Mouse (Mus musculus) urinary bladder, adult 18-20 months (tissue): Measurements from ENCODE around the gene Olfr1044.
"Not testable (repeated sequence)": the region's sequence is repeated elsewhere in the genome, so short reads cannot be mapped to it uniquely, and the experiment has no call there.

Experiments
- DNase-seq, 2 experiments: peaks; one replicate each; pipeline ENCODE4 v3.0.0; 2022; ENCODE audit warnings: low spot score in 2 of 2, mixed read lengths in 2 of 2

The Olfr1044 gene

DNA sequence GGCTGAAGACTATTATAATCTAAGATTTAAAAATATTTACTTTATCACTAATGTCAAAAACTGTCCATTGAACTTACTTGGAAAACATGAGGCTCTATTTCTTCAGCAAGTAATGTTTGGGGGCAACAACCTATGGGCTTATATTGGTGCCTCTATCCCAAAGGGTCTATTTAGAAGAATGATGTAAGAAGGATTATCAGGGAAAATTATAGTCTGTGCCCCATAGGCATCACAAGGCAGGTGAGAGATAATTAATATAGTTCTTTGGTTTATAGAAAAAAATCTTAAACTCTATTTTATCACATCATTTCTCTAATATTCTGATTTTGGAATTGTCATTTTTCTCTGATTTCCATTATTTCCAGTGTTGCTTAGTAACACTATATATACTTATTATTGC is at the start of gene Olfr1044:
Gene Olfr1044, minus strand, starts transcription at position 101 of the 400 bp plus-strand sequence.
- no peak for DNase-seq

DNA sequence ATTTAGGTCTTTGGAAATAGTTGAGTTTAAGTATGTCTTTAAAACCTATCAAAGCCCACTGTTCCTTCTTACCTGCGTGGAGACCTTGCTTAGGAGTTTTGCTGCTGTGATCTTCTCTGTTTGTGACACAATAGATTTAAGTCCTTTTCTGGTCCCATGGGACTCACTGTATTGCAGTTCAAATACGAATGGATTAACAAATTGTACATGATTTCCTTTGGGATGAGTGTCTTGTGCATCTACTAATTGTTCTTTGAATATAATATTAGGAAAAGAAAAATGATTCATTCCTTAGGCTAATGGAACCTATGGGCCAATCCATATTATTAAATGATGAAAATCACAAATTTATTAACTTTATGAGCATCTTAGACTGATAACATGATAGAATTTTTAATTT is 41.6 kb upstream of the Olfr1044 start, which contains the start of gene Olfr1046:
Gene Olfr1046, minus strand, starts transcription at position 101 of the 400 bp plus-strand sequence.
- no peak for DNase-seq

DNA sequence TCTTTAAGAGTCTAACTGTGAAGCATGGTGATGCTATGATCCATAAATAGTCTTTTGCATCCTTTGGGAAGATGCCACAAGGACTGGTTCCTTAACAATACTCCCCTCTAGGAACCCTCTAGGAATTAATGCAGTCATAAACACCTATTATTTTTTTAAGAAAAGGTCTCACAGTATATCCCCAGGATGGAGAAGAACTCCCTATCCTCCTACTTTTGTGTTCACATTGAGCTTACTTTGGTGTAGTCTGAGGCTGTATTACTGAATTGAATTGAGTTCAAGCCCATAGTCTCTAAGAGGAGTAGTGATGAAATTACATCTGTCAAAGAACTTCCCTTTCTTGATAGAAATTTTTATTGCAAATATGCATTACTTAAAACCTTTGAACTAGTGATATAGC is 25.3 kb upstream of the Olfr1044 start, which contains the start of gene Olfr1045:
Gene Olfr1045, minus strand, starts transcription at position 101 of the 400 bp plus-strand sequence.
- DNase-seq = no peak

DNA sequence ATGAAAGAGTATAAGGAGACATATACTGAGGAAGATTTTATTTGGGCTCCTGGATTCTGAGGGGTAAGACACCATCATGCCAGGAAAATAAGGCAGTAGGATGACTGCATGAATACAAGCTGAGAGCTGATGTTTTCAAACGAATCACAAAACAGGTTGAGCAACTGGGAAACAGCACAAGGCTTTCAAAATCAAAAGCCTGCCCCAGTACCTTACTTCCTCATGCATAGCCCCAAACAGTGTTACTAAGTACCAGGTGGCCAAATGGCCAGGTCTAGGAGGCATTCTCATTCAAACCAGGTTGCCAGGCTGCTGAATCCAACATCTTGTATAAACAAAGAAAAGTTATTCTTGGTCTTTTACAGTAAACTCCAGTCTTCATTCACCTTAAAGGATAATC is 18.2 kb upstream of the Olfr1044 start:
- DNase-seq = no peak

DNA sequence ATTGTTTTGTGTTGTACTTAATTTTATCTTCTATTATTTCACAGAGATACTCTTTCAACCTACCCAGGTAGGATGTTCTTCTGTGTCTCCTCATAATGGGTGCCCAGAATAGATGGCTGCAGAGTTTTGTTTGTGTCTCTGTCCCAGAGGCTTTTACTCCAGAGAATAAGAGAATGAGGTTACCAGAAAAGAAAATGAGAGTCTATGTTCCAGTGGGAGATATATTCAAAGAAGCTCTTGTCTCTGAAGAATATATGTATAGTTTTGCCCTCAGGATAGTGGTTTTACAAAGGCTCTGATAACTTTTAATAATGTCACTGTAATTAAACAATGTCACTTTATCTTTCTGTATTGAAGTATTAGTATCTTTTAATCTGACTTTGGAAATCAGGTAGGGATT is 8.0 kb upstream of the Olfr1044 start, which contains the start of gene Olfr52:
Gene Olfr52, minus strand, starts transcription at position 101 of the 400 bp plus-strand sequence.
- no peak for DNase-seq

DNA sequence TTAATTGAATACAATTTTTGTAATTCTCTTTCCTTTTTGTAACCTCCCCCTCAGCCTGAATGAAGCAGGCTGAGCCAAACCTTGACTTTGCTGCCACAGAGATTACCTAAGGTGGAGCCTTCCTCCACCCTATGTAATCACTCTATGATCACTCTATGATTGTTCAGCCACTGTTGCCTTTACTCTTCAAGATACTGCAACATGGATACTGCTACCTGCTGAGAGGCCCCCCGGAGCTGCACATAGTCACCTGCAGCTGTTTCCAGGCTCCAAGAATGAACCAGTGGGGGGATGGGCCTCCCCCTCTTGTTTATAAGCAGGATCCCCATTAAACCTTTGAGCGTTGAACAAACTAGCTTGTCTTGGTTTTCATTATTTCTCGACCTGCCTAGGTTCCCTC is 2.3 kb upstream of the Olfr1044 start:
- no peak for DNase-seq

DNA sequence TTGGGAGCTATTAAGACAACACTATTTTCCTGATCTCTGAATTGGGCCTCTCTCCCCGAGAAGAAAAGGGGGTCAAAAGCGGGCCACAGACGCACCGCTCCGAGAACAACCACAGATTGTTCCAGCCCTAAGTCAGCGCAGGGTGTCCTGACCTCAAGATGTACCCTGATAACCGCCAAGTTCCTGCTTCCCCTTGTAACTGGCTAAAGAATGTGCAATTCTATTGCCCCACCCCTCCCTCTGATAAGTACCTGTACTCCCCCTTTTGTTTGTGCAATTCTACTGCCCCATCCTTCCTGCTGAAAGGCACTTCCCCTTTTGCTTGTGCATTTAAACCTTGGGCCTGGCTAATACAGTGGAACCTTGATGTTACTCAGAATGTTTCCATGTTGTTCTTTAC is 2.2 kb downstream of the Olfr1044 start:
- DNase-seq = not testable (repeated sequence)

DNA sequence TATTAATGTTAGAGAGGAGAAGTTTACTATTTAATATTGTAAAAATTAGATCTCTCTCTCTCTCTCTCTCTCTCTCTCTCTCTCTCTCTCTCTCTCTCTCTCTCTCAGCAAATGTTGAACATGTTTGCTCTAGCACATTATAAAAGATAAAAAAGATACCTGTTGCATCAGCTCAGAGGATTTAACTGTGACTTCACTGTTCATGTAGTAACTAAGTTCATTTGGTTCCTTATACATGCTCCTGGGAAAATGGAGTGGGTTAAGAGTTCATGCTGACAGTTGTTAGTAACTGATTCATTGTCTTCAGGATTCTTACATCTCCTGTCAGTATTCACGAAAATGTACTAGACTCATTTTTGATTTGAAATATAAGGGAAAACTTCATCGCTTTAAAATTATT is 10.2 kb downstream of the Olfr1044 start, which contains the start of gene Olfr1043:
Gene Olfr1043, minus strand, starts transcription at position 101 of the 400 bp plus-strand sequence.
- no peak for DNase-seq

DNA sequence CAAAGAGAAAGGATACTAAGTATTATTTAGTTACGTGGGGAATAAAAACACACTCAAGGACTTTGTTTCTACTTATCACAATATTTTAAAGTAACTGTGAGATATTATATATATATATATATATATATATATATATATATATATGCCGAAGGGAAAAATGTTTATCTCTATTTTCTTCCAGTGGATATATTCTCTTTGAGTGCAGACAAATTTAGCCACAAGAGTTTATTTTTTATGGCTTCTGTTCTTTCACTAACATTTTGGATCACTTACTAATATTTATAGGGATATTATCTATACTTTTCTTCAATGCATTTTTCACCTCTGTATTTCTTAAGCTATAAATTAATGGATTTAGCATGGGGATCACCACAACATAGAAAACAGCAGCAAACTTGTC is 15.9 kb downstream of the Olfr1044 start, which contains the start of gene Olfr1042:
Gene Olfr1042, minus strand, starts transcription at position 101 of the 400 bp plus-strand sequence.
- no peak for DNase-seq

DNA sequence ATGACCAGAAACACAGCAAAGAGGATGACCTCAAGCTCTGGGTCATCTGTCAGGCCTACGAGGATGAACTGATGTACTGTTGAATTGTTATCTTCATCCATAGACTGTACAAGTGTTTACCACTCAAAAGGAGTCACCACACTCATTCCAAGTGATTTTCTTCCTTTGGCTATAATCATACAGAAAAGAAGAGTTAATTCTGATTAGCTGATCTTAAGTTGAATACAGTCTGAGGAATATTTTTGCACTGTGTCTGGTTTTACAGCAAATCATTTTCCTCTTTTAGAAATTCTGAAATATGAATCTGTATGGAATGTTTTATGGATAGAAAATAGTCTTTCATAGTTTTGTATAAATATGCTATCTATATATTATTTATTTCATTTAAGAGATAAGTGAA is 31.0 kb downstream of the Olfr1044 start, which contains the start of gene Olfr1040:
Gene Olfr1040, minus strand, starts transcription at position 101 of the 400 bp plus-strand sequence.
- no peak for DNase-seq

DNA sequence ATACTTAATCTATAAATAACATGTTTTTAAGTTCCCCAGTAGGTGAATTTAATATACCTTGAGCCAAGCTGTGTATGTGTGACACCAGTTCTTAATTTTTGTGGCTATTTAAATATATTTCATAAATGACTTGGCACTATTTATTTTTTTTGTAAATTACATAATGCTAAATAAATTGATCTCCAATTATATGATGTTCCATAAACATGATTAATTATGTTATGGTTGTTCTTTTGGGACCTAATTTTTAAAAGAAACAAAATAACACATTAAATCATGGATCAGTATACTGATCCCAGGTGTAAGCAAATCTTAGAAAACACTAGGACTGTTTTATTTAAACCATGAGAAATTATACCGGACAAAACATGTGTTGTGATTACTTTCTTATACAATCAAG is 41.8 kb downstream of the Olfr1044 start, which contains the start of gene Olfr1039:
Gene Olfr1039, minus strand, starts transcription at position 101 of the 400 bp plus-strand sequence.
- DNase-seq = no peak
